Mouse (Mus musculus) forebrain, embryonic 15.5 days (tissue): Measurements from ENCODE around the gene Psmd14. TPM values are rescaled to one million over a fixed set of nuclear protein-coding genes. Genes with fewer than 3 reads are reported as not detected.
A peak's percentile ranks its signal among the peaks of the same experiment; 100 is the strongest.

Experiments
- ATAC-seq: fragments of 200-750 bp; cut with Nextera tagmentation; replicated peaks from 2 replicates; pipeline ENCODE4 v1.8.0; 2017; ENCODE audit warnings: mild to moderate bottlenecking, moderate TSS enrichment, moderate library complexity
- H3K27ac ChIP-seq: fragments of 300-500 bp; sonication (generic); replicated peaks from 2 replicates; pipeline ENCODE4 v1.5.1; 2015; ENCODE audit warnings: mild to moderate bottlenecking, inconsistent platforms
- H3K27me3 ChIP-seq: fragments of 300-500 bp; sonication (generic); 2 replicates; pipeline ENCODE4 v1.6.1; 2015; ENCODE audit warnings: inconsistent platforms
- H3K36me3 ChIP-seq: fragments of 300-500 bp; sonication (generic); 2 replicates; pipeline ENCODE4 v1.6.1; 2015; ENCODE audit warnings: mild to moderate bottlenecking, inconsistent platforms
- H3K4me1 ChIP-seq: fragments of 300-500 bp; sonication (generic); 2 replicates; pipeline ENCODE4 v1.6.1; 2015; ENCODE audit warnings: inconsistent platforms
- H3K4me2 ChIP-seq: fragments of 300-500 bp; sonication (generic); replicated peaks from 2 replicates; pipeline ENCODE4 v1.6.1; 2015; ENCODE audit warnings: mild to moderate bottlenecking, inconsistent platforms
- H3K4me3 ChIP-seq: fragments of 300-500 bp; sonication (generic); 2 replicates; pipeline ENCODE4 v1.5.1; 2015; ENCODE audit warnings: mild to moderate bottlenecking, inconsistent platforms
- H3K9ac ChIP-seq: fragments of 300-500 bp; sonication (generic); replicated peaks from 2 replicates; pipeline ENCODE4 v1.6.1; 2015; ENCODE audit warnings: mild to moderate bottlenecking, inconsistent platforms
- H3K9me3 ChIP-seq: fragments of 300-500 bp; sonication (generic); 2 replicates; pipeline ENCODE4 v1.6.1; 2016; ENCODE audit warnings: inconsistent platforms
- WGBS: fragments of 180-500 bp; shearing (Covaris S2); methylation state at CpG from one replicate; pipeline ENCODE4 v1.1.7; 2015; ENCODE audit warnings: mixed read lengths; 5-methylcytosine and 5-hydroxymethylcytosine counted together
- microRNA-seq: library from miRNA; unstranded; fragments of <30 nt; microRNA quantifications from one replicate; pipeline ENCODE4, GENCODE M21; 2016
- polyA plus RNA-seq: library from polyadenylated mRNA; unstranded; fragments of >200 nt; fragmentation: Nextera tagmentation; extraction: Ambion mirVana; gene quantifications from 2 replicates; pipeline ENCODE4 v1.2.1, GENCODE M21; 2015

Psmd14 gene
- polyA plus RNA-seq, 1 experiment from 2014 or later, result 257 TPM

GRCm38 (mm10) chr2:61818197-61818596, 106.7 kb downstream of the Psmd14 start:
- H3K4me2 ChIP-seq, result no peak overlapping the region
- H3K4me1 ChIP-seq, result peaks cover 15% of the 10 kb centered on the region
- 78% methylated on average over 1 of the region's 1 CpGs for WGBS
- no peaks in the 10 kb centered on the region for H3K9me3 ChIP-seq
- H3K27ac ChIP-seq, result no peak overlapping the region
- H3K4me3 ChIP-seq, result no peak overlapping the region
- no peak for ATAC-seq
- H3K27me3 ChIP-seq, result peaks cover 8% of the 10 kb centered on the region; the same call in 1 of the 2 replicates
- no peaks in the 10 kb centered on the region for H3K36me3 ChIP-seq
- no peak overlapping the region for H3K9ac ChIP-seq

- H3K4me1 ChIP-seq, result peaks cover 8% of the 10 kb centered on the region
- WGBS, result 64% methylated on average over 4 of the region's 4 CpGs
- no peak for ATAC-seq
Measured at GRCm38 (mm10) chr2:61820203-61820602, 108.7 kb downstream of the Psmd14 start.

GRCm38 (mm10) chr2:61823426-61824140, 112.1 kb downstream of the Psmd14 start:
- WGBS, result 89% methylated on average over 1 of the region's 1 CpGs
- no peak overlapping the region for H3K27ac ChIP-seq
- no peaks in the 10 kb centered on the region for H3K9me3 ChIP-seq
- H3K36me3 ChIP-seq, result no peaks in the 10 kb centered on the region
- H3K4me3 ChIP-seq, result no peak overlapping the region
- no peak overlapping the region for H3K9ac ChIP-seq
- no peaks in the 10 kb centered on the region; the same call in 1 of the 2 replicates for H3K4me1 ChIP-seq
- ATAC-seq, result no peak
- no peak overlapping the region for H3K4me2 ChIP-seq
- no peaks in the 10 kb centered on the region for H3K27me3 ChIP-seq

More at GRCm38 (mm10) chr2:61820203-61820602, 108.7 kb downstream of the Psmd14 start:
- Histone ChIP-seq H3K9me3 (no peaks in the 10 kb centered on the region), H3K36me3 (no peaks in the 10 kb centered on the region), H3K27me3 (no peaks in the 10 kb centered on the region), H3K27ac (no peak overlapping the region), H3K4me2 (no peak overlapping the region), H3K4me3 (no peak overlapping the region), H3K9ac (no peak overlapping the region)

GRCm38 (mm10) chr2:61837243-61837806, 125.8 kb downstream of the Psmd14 start:
- peak; percentile 46 for ATAC-seq
- 49% methylated on average over 2 of the region's 2 CpGs for WGBS
- H3K36me3 ChIP-seq, result no peaks in the 10 kb centered on the region
- no peak overlapping the region for H3K4me3 ChIP-seq
- H3K4me2 ChIP-seq, result no peak overlapping the region
- no peak overlapping the region for H3K27ac ChIP-seq
- no peaks in the 10 kb centered on the region for H3K4me1 ChIP-seq
- H3K9me3 ChIP-seq, result no peaks in the 10 kb centered on the region
- no peak overlapping the region for H3K9ac ChIP-seq
- no peaks in the 10 kb centered on the region for H3K27me3 ChIP-seq

Small RNA genes within 50 kb of the gene (microRNA-seq; reads per million reads assigned to microRNA genes)
- not detected for gene Gm22403

Other genes starting within 250 kb of the Psmd14 start
- gene Tank, start 133.1 kb upstream of the Psmd14 start, polyA plus RNA-seq, result 28.9 and 29.9 TPM in 2 replicates
- 60.8 and 61.6 TPM in 2 replicates for gene Tbr1, start 91.2 kb downstream of the Psmd14 start, polyA plus RNA-seq